In genomic region chr5:34187601-34188316, GRCm38 (mm10) we compare ENCODE assay signal across 8 mouse cellular contexts. TPM values are rescaled to one million over a fixed set of nuclear protein-coding genes. Genes with fewer than 3 reads are reported as not detected.
DNase-seq lines count a peak whose midpoint lies in the region; ATAC-seq lines count a peak whose summit lies in the region.

Gene Mxd4 (minus strand): TSS chr5:34187720.

- peak within 1 kb of the TSS; percentile 91 for H3K27ac ChIP-seq in heart, embryonic 10.5 days
- peak within 1 kb of the TSS; percentile 92 for H3K27ac ChIP-seq in kidney, embryonic 15.5 days

- ATAC-seq in erythroblast, adult 5-6 weeks (replicated peaks; ENCODE audit: low FRiP score, poor library complexity, severe bottlenecking): peak; percentile 94
- ATAC-seq in kidney, embryonic 15.5 days (replicated peaks; ENCODE audit: low FRiP score): peak; percentile 98
- peak; percentile 94 for ATAC-seq in monocyte, adult 5-6 weeks (replicated peaks; ENCODE audit: insufficient number of reproducible peaks, low FRiP score, low TSS enrichment, poor library complexity, severe bottlenecking)

- H3K4me3 ChIP-seq in heart, embryonic 10.5 days: peak within 1 kb of the TSS; percentile 86
- H3K4me3 ChIP-seq in kidney, embryonic 15.5 days (replicated peaks): peak within 1 kb of the TSS; percentile 67

- peaks cover 7% of the 10 kb centered on the region; the same call in 1 of the 2 replicates for H3K27me3 ChIP-seq in heart, embryonic 10.5 days (ENCODE audit: insufficient read depth, poor library complexity, severe bottlenecking)
- H3K27me3 ChIP-seq in kidney, embryonic 15.5 days: no peaks in the 10 kb centered on the region

- peak within 1 kb of the TSS; percentile 67 for H3K9ac ChIP-seq in kidney, embryonic 15.5 days

- no peaks in the 10 kb centered on the region for H3K9me3 ChIP-seq in heart, embryonic 10.5 days
- no peaks in the 10 kb centered on the region for H3K9me3 ChIP-seq in kidney, embryonic 15.5 days (replicated peaks)

- peak within 1 kb of the TSS; percentile 65 for H3K4me2 ChIP-seq in kidney, embryonic 15.5 days

- H3K4me1 ChIP-seq in heart, embryonic 10.5 days: peaks cover 68% of the 10 kb centered on the region
- H3K4me1 ChIP-seq in kidney, embryonic 15.5 days: peaks cover 54% of the 10 kb centered on the region

- peak; percentile 92 to 94 for DNase-seq in B cell, adult 2 months
- DNase-seq in brain, adult 2 months (ENCODE audit: low read depth, low spot score): peak; percentile 100
- peak; percentile 100 for DNase-seq in heart, embryonic 10.5 days (ENCODE audit: low spot score)
- DNase-seq in liver: peak; percentile 97
- DNase-seq in spleen, postnatal 4 days (ENCODE audit: low spot score in 2 of 2): peak; percentile 97

- WGBS in heart, embryonic 10.5 days: under 1% methylated on average over 60 of the region's 60 CpGs
- WGBS in kidney, embryonic 15.5 days: under 1% methylated on average over 60 of the region's 60 CpGs

- H3K36me3 ChIP-seq in heart, embryonic 10.5 days: no peaks in the 10 kb centered on the region; the same call in 1 of the 2 replicates
- peaks cover 11% of the 10 kb centered on the region; the same call in 1 of the 2 replicates for H3K36me3 ChIP-seq in kidney, embryonic 15.5 days

RNA-seq across cellular contexts. Expression of gene Mxd4, which starts in this region (rescaled TPM):
- 7.7 and 10.6 TPM in 2 replicates for total RNA-seq in erythroblast, adult 5-6 weeks (2015; ENCODE audit: low replicate concordance)
- total RNA-seq in erythroblast, adult 5-6 weeks (2017; ENCODE audit: low replicate concordance): 3.8 and 5.4 TPM in 2 replicates
- 21.6 and 22.5 TPM in 2 replicates for polyA plus RNA-seq in heart, embryonic 10.5 days (2016; fragmentation: Nextera tagmentation; extraction: Ambion mirVana)
- polyA plus RNA-seq in kidney, embryonic 15.5 days (2015; fragmentation: Nextera tagmentation; extraction: Ambion mirVana): 40.6 and 44.3 TPM in 2 replicates
- 43.8 to 81.5 TPM (median 57.1 TPM) in 3 replicates for total RNA-seq in monocyte, adult 5-6 weeks (2017)

Comparison
In these comparisons a context has a peak if more than half of its experiments do, and no peak if none do; other contexts are left out.
1. Peak in every context shown above with its lines: DNase-seq, ATAC-seq, H3K4me3 ChIP-seq and H3K27ac ChIP-seq.